Mouse (Mus musculus) MEL (cell line): ENCODE measurements at regions not wholly inside any gene's neighbourhood (a gene's known extent, or its start where the extent isn't known, plus 50 kb on each side); places are given as distances from the start of the nearest gene placed in this dataset.

Experiments
- DNase-seq: peaks from one replicate; pipeline ENCODE4 v3.0.0; 2011; ENCODE audit warnings: low read depth, low spot score
- H3K27ac ChIP-seq: 2 replicates; pipeline ENCODE4 v1.5.1; 2012; ENCODE audit warnings: low read depth, mild to moderate bottlenecking, control low read depth, low read length, moderate library complexity; ENCODE audit not compliant: control insufficient read depth
- H3K27me3 ChIP-seq, 2 experiments: fragments of 150-350 bp in 1 of 2; sonication (generic) in 1 of 2; 2 replicates each; pipeline ENCODE4 v1.6.1; 2012; ENCODE audit warnings: low read length in 2 of 2, mild to moderate bottlenecking in 2 of 2, improper control_type of control experiment in 1 of 2, moderate library complexity in 1 of 2; ENCODE audit not compliant: insufficient read depth in 2 of 2, control insufficient read depth in 1 of 2
- H3K36me3 ChIP-seq, 2 experiments: 2 replicates each; pipeline ENCODE4 v1.6.1; 2012 to 2014; ENCODE audit warnings: low read length in 2 of 2, improper control_type of control experiment in 1 of 2, inconsistent platforms in 1 of 2, mild to moderate bottlenecking in 1 of 2; ENCODE audit not compliant: insufficient read depth in 2 of 2, control insufficient read depth in 1 of 2
- H3K4me1 ChIP-seq, 2 experiments: fragments of 150-350 bp in 1 of 2; sonication (generic) in 1 of 2; 2 replicates each; pipeline ENCODE4 v1.6.1; 2012; ENCODE audit warnings: low read length in 2 of 2, improper control_type of control experiment in 1 of 2, mild to moderate bottlenecking in 1 of 2; ENCODE audit not compliant: insufficient read depth in 2 of 2, control insufficient read depth in 1 of 2
- H3K4me3 ChIP-seq, 2 experiments: fragments of 150-350 bp in 1 of 2; sonication (generic) in 1 of 2; 2 replicates each; pipeline ENCODE4 v1.5.1; 2012; ENCODE audit warnings: low read depth in 2 of 2, low read length in 2 of 2, mild to moderate bottlenecking in 2 of 2, moderate library complexity in 2 of 2, control low read depth in 1 of 2, improper control_type of control experiment in 1 of 2; ENCODE audit not compliant: control insufficient read depth in 1 of 2, insufficient read depth in 1 of 2
- H3K79me2 ChIP-seq: 2 replicates; pipeline ENCODE4 v1.6.1; 2012; ENCODE audit warnings: mild to moderate bottlenecking, low read length, moderate library complexity; ENCODE audit not compliant: control insufficient read depth, poor library complexity, insufficient read depth
- H3K9ac ChIP-seq: 2 replicates; pipeline ENCODE4 v1.6.1; 2012; ENCODE audit warnings: low read depth, mild to moderate bottlenecking, control low read depth, low read length, moderate library complexity; ENCODE audit not compliant: control insufficient read depth, poor library complexity, severe bottlenecking
- H3K9me3 ChIP-seq: fragments of 150-350 bp; sonication (generic); replicated peaks from 2 replicates; pipeline ENCODE4 v1.6.1; 2012; ENCODE audit warnings: mild to moderate bottlenecking, low read length, improper control_type of control experiment, moderate library complexity; ENCODE audit not compliant: insufficient read depth
- BHLHE40 ChIP-seq: IDR thresholded peaks from 2 replicates; pipeline ENCODE4 v1.6.1; 2012; ENCODE audit warnings: low read depth, mild to moderate bottlenecking, inconsistent platforms, low read length, improper control_type of control experiment, borderline replicate concordance
- CHD1 ChIP-seq: IDR thresholded peaks from 2 replicates; pipeline ENCODE4 v1.6.1; 2012; ENCODE audit warnings: low read depth, mild to moderate bottlenecking, inconsistent platforms, low read length, improper control_type of control experiment
- CHD2 ChIP-seq: IDR thresholded peaks from 2 replicates; pipeline ENCODE4 v1.6.1; 2011; ENCODE audit warnings: low read length, improper control_type of control experiment
- GABPA ChIP-seq: IDR thresholded peaks from 2 replicates; pipeline ENCODE4 v1.6.1; 2012; ENCODE audit warnings: low read depth, mild to moderate bottlenecking, inconsistent platforms, low read length, improper control_type of control experiment, moderate library complexity
- KAT2A ChIP-seq: conservative IDR thresholded peaks from 2 replicates; pipeline ENCODE4 v1.6.1; 2012; ENCODE audit warnings: low read depth, low read length, improper control_type of control experiment, inconsistent platforms
- MEF2A ChIP-seq: IDR thresholded peaks from 2 replicates; pipeline ENCODE4 v1.6.1; 2014; ENCODE audit warnings: low read depth, mild to moderate bottlenecking, inconsistent platforms, low read length, improper control_type of control experiment; ENCODE audit not compliant: poor library complexity, insufficient replicate concordance, severe bottlenecking; ENCODE audit errors: extremely low read depth
- MYB ChIP-seq: IDR thresholded peaks from 2 replicates; pipeline ENCODE4 v1.6.1; 2011; ENCODE audit warnings: mild to moderate bottlenecking, low read depth, low read length, improper control_type of control experiment
- POLR2AphosphoS2 ChIP-seq: IDR thresholded peaks from 2 replicates; pipeline ENCODE4 v1.6.1; 2011; ENCODE audit warnings: low read length, improper control_type of control experiment
- SIN3A ChIP-seq: IDR thresholded peaks from 2 replicates; pipeline ENCODE4 v1.6.1; 2012; ENCODE audit warnings: low read length, improper control_type of control experiment, inconsistent platforms
- TBP ChIP-seq: IDR thresholded peaks from 2 replicates; pipeline ENCODE4 v1.8.0; 2011; ENCODE audit warnings: low read depth, low read length, improper control_type of control experiment
- USF1 ChIP-seq: IDR thresholded peaks from 2 replicates; pipeline ENCODE4 v1.6.1; 2014; ENCODE audit warnings: low read depth, mild to moderate bottlenecking, inconsistent platforms, low read length, improper control_type of control experiment, moderate library complexity
- ZKSCAN1 ChIP-seq: IDR thresholded peaks from 2 replicates; pipeline ENCODE4 v1.6.1; 2012; ENCODE audit warnings: low read depth, mild to moderate bottlenecking, inconsistent platforms, low read length, improper control_type of control experiment, moderate library complexity

- H3K79me2 ChIP-seq, result no peaks in the 10 kb centered on the region
- no peak overlapping the region for H3K4me3 ChIP-seq
- no peak for TF ChIP-seq BHLHE40
- TF ChIP-seq MEF2A, result no peak
- no peak overlapping the region for H3K9ac ChIP-seq
- no peaks in the 10 kb centered on the region for H3K36me3 ChIP-seq
- H3K27ac ChIP-seq, result no peak overlapping the region
- H3K27me3 ChIP-seq, result peaks cover 4% of the 10 kb centered on the region in 2 experiments; a peak in 3 of 4 replicates
- no peak for DNase-seq
- H3K9me3 ChIP-seq, result no peaks in the 10 kb centered on the region
- H3K4me1 ChIP-seq, result no peaks in the 10 kb centered on the region
Measured at GRCm38 (mm10) chr2:180400514-180401019, 55.5 kb upstream of the Slco4a1 start.

- H3K9me3 ChIP-seq, result no peaks in the 10 kb centered on the region
- DNase-seq, result peak; percentile 27
- H3K27me3 ChIP-seq, result peaks cover 2 to 3% of the 10 kb centered on the region in 2 experiments; a peak in 2 of 4 replicates
- no peaks in the 10 kb centered on the region for H3K79me2 ChIP-seq
- H3K9ac ChIP-seq, result no peak overlapping the region
- no peak overlapping the region for H3K4me3 ChIP-seq
- H3K4me1 ChIP-seq, result no peaks in the 10 kb centered on the region
- H3K27ac ChIP-seq, result no peak overlapping the region
- no peak for TF ChIP-seq CHD1
- TF ChIP-seq, all 39 proteins: peak for 0
- H3K36me3 ChIP-seq, result no peaks in the 10 kb centered on the region
Measured at GRCm38 (mm10) chr2:180399651-180400513, 56.2 kb upstream of the Slco4a1 start.

GRCm38 (mm10) chr2:180398851-180399447, 57.1 kb upstream of the Slco4a1 start:
- Histone ChIP-seq H3K27me3 (peaks cover 0 to 3% of the 10 kb centered on the region in 2 experiments; a peak in 1 of 4 replicates), H3K27ac (no peak overlapping the region), H3K36me3 (no peaks in the 10 kb centered on the region), H3K4me1 (no peaks in the 10 kb centered on the region), H3K79me2 (no peaks in the 10 kb centered on the region), H3K9me3 (no peaks in the 10 kb centered on the region), H3K9ac (no peak overlapping the region), H3K4me3 (no peak overlapping the region)
- no peak for TF ChIP-seq GABPA
- no peak for TF ChIP-seq TBP
- DNase-seq, result no peak

DNA sequence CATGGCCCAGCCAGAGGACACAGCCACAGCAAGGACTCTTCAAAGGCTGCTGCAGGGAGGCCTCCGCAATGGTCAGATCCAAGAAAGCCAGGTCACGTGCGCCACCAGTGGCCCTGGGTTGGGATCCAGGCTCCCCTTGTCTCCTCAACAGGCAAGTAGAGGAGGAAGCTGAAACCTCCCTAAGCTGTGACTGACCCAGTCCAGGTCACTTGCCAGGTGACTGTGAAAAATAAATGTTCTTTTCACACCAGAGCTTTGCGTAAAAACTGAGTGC, 57.6 kb upstream of the Slco4a1 start:
- Histone ChIP-seq H3K27ac (no peak overlapping the region), H3K9me3 (no peaks in the 10 kb centered on the region), H3K4me1 (no peaks in the 10 kb centered on the region), H3K79me2 (no peaks in the 10 kb centered on the region), H3K9ac (no peak overlapping the region), H3K36me3 (no peaks in the 10 kb centered on the region), H3K27me3 (peaks cover 0 to 3% of the 10 kb centered on the region in 2 experiments; a peak in 1 of 4 replicates), H3K4me3 (no peak overlapping the region)
- DNase-seq, result no peak
- no peak for TF ChIP-seq KAT2A
- no peak for TF ChIP-seq CHD2
- no peak for TF ChIP-seq MYB
- TF ChIP-seq ZKSCAN1, result no peak
- no peak for TF ChIP-seq USF1
- TF ChIP-seq POLR2AphosphoS2, result no peak
- no peak for TF ChIP-seq SIN3A
